Mouse (Mus musculus): ENCODE measurements around the gene Bmpr1a. TPM values are rescaled to one million over a fixed set of nuclear protein-coding genes. Genes with fewer than 3 reads are reported as not detected.

Gene Bmpr1a
- total and polyA plus RNA-seq, 2 experiments from 2014 or later: 15.9 to 54.8 TPM

- H3K4me1 ChIP-seq (ENCODE audit: insufficient read depth): no peaks in the 10 kb centered on the region
- no peak overlapping the region for H3K27ac ChIP-seq (ENCODE audit: low read depth, low read length)
- ATAC-seq (no peak), DNase-seq (no peak)
- 91% methylated on average over 8 of the region's 8 CpGs for WGBS
- H3K9me3 ChIP-seq (ENCODE audit: low read length): no peaks in the 10 kb centered on the region
- no peak overlapping the region for H3K4me2 ChIP-seq (ENCODE audit: low read depth)
- no peak for TF ChIP-seq CTCF (IDR thresholded peaks at IDR 0.05; ENCODE audit: low read depth)
- no peak overlapping the region for H3K9ac ChIP-seq
- H3K27me3 ChIP-seq (ENCODE audit: insufficient read depth, low read length): no peaks in the 10 kb centered on the region
- H3K4me3 ChIP-seq (ENCODE audit: low read depth, low read length): no peak overlapping the region
- no peaks in the 10 kb centered on the region for H3K36me3 ChIP-seq (ENCODE audit: insufficient read depth)
Measured at GRCm38 (mm10) chr14:34517959-34518544, 14.9 kb upstream of the Bmpr1a start.

GRCm38 (mm10) chr14:34516960-34517577 is 13.9 kb upstream of the Bmpr1a start:
- no peak for ATAC-seq
- no peak for TF ChIP-seq CTCF (IDR thresholded peaks at IDR 0.05; ENCODE audit: low read depth)
- Histone ChIP-seq H3K4me2 (ENCODE audit: low read depth) (no peak overlapping the region), H3K27ac (ENCODE audit: low read depth, low read length) (no peak overlapping the region), H3K27me3 (ENCODE audit: insufficient read depth, low read length) (no peaks in the 10 kb centered on the region), H3K9ac (no peak overlapping the region), H3K36me3 (ENCODE audit: insufficient read depth) (no peaks in the 10 kb centered on the region), H3K4me3 (ENCODE audit: low read depth, low read length) (no peak overlapping the region), H3K4me1 (ENCODE audit: insufficient read depth) (no peaks in the 10 kb centered on the region), H3K9me3 (ENCODE audit: low read length) (no peaks in the 10 kb centered on the region)
- WGBS: 90% methylated on average over 10 of the region's 10 CpGs
- no peak for DNase-seq

- Histone ChIP-seq H3K4me1 (ENCODE audit: insufficient read depth) (no peaks in the 10 kb centered on the region), H3K9ac (no peak overlapping the region), H3K4me2 (ENCODE audit: low read depth) (no peak overlapping the region), H3K27me3 (ENCODE audit: insufficient read depth, low read length) (no peaks in the 10 kb centered on the region), H3K9me3 (ENCODE audit: low read length) (no peaks in the 10 kb centered on the region), H3K36me3 (ENCODE audit: insufficient read depth) (no peaks in the 10 kb centered on the region), H3K4me3 (ENCODE audit: low read depth, low read length) (no peak overlapping the region), H3K27ac (ENCODE audit: low read depth, low read length) (no peak overlapping the region)
- 84% methylated on average over 5 of the region's 5 CpGs for WGBS
- DNase-seq: no peak
- no peak for TF ChIP-seq CTCF (IDR thresholded peaks at IDR 0.05; ENCODE audit: low read depth)
- ATAC-seq: no peak
Measured at GRCm38 (mm10) chr14:34515860-34516259, 12.7 kb upstream of the Bmpr1a start.

- H3K9me3 ChIP-seq (ENCODE audit: low read length): no peaks in the 10 kb centered on the region
- 0 out of 2 replicates have a peak, but pooled peaks cover under 1% of the 10 kb centered on the region for H3K4me1 ChIP-seq (ENCODE audit: insufficient read depth)
- no peak overlapping the region for H3K4me2 ChIP-seq (ENCODE audit: low read depth)
- no peak for TF ChIP-seq CTCF (IDR thresholded peaks at IDR 0.05; ENCODE audit: low read depth)
- 0 out of 2 replicates have a peak, but pooled peaks have one; percentile 34 for ATAC-seq
- no peak overlapping the region for H3K9ac ChIP-seq
- no peak overlapping the region for H3K27ac ChIP-seq (ENCODE audit: low read depth, low read length)
- no peaks in the 10 kb centered on the region for H3K36me3 ChIP-seq (ENCODE audit: insufficient read depth)
- H3K27me3 ChIP-seq (ENCODE audit: insufficient read depth, low read length): no peaks in the 10 kb centered on the region
- no peak overlapping the region for H3K4me3 ChIP-seq (ENCODE audit: low read depth, low read length)
- no peak for DNase-seq
- 29% methylated on average over 6 of the region's 6 CpGs for WGBS
Measured at GRCm38 (mm10) chr14:34514120-34514519, 11.0 kb upstream of the Bmpr1a start.

GRCm38 (mm10) chr14:34512602-34513001 is 9.5 kb upstream of the Bmpr1a start:
- Histone ChIP-seq H3K4me3 (ENCODE audit: low read depth, low read length) (no peak overlapping the region), H3K4me2 (ENCODE audit: low read depth) (no peak overlapping the region), H3K36me3 (ENCODE audit: insufficient read depth) (no peaks in the 10 kb centered on the region), H3K9me3 (ENCODE audit: low read length) (no peaks in the 10 kb centered on the region), H3K9ac (no peak overlapping the region), H3K4me1 (ENCODE audit: insufficient read depth) (peaks cover 11% of the 10 kb centered on the region), H3K27ac (ENCODE audit: low read depth, low read length) (no peak overlapping the region), H3K27me3 (ENCODE audit: insufficient read depth, low read length) (no peaks in the 10 kb centered on the region)
- TF ChIP-seq CTCF (IDR thresholded peaks at IDR 0.05; ENCODE audit: low read depth): no peak
- ATAC-seq (no peak), DNase-seq (no peak)
- WGBS: 92% methylated on average over 4 of the region's 4 CpGs

GRCm38 (mm10) chr14:34511901-34512300 is 8.8 kb upstream of the Bmpr1a start:
- ATAC-seq (no peak), DNase-seq (peak; percentile 18)
- Histone ChIP-seq H3K4me2 (ENCODE audit: low read depth) (no peak overlapping the region), H3K4me3 (ENCODE audit: low read depth, low read length) (no peak overlapping the region), H3K9me3 (ENCODE audit: low read length) (no peaks in the 10 kb centered on the region), H3K27me3 (ENCODE audit: insufficient read depth, low read length) (no peaks in the 10 kb centered on the region), H3K27ac (ENCODE audit: low read depth, low read length) (no peak overlapping the region), H3K36me3 (ENCODE audit: insufficient read depth) (no peaks in the 10 kb centered on the region), H3K4me1 (ENCODE audit: insufficient read depth) (peaks cover 11% of the 10 kb centered on the region), H3K9ac (no peak overlapping the region)
- 48% methylated on average over 11 of the region's 11 CpGs for WGBS
- no peak for TF ChIP-seq CTCF (IDR thresholded peaks at IDR 0.05; ENCODE audit: low read depth)

- H3K36me3 ChIP-seq (ENCODE audit: insufficient read depth): no peaks in the 10 kb centered on the region
- no peak overlapping the region for H3K4me3 ChIP-seq (ENCODE audit: low read depth, low read length)
- peak; percentile 36 for DNase-seq
- no peaks in the 10 kb centered on the region for H3K27me3 ChIP-seq (ENCODE audit: insufficient read depth, low read length)
- H3K27ac ChIP-seq (ENCODE audit: low read depth, low read length): 0 out of 2 replicates have a peak overlapping the region, but pooled peaks have one; percentile 1
- H3K4me1 ChIP-seq (ENCODE audit: insufficient read depth): peaks cover 15% of the 10 kb centered on the region
- no peak overlapping the region; the same call in 1 of the 2 replicates for H3K9ac ChIP-seq
- 31% methylated on average over 7 of the region's 7 CpGs for WGBS
- ATAC-seq: peak; percentile 86
- H3K9me3 ChIP-seq (ENCODE audit: low read length): no peaks in the 10 kb centered on the region
- no peak overlapping the region for H3K4me2 ChIP-seq (ENCODE audit: low read depth)
- no peak for TF ChIP-seq CTCF (IDR thresholded peaks at IDR 0.05; ENCODE audit: low read depth)
Measured at GRCm38 (mm10) chr14:34508842-34509439, 5.8 kb upstream of the Bmpr1a start.
